Mouse (Mus musculus) forebrain, embryonic 11.5 days (tissue): ENCODE measurements around the gene Rnf31. TPM values are rescaled to one million over a fixed set of nuclear protein-coding genes. Genes with fewer than 3 reads are reported as not detected.

ENCODE experiments used
- ATAC-seq: fragments of 200-750 bp; cut with Nextera tagmentation; replicated peaks from 2 replicates; pipeline ENCODE4 v1.8.0; 2017; ENCODE audit warnings: moderate TSS enrichment; ENCODE audit not compliant: low FRiP score
- DNase-seq: peaks from one replicate; pipeline ENCODE4 v3.0.0-alpha.2; 2017; ENCODE audit warnings: low spot score
- H3K27ac ChIP-seq: fragments of 300-500 bp; sonication (generic); 2 replicates; pipeline ENCODE4 v1.5.1; 2014; ENCODE audit warnings: low read depth, low read length
- H3K27me3 ChIP-seq: fragments of 300-500 bp; sonication (generic); 2 replicates; pipeline ENCODE4 v1.6.1; 2014; ENCODE audit warnings: mild to moderate bottlenecking, low read length, mixed read lengths; ENCODE audit not compliant: control insufficient read depth, insufficient read depth
- H3K36me3 ChIP-seq: fragments of 300-500 bp; sonication (generic); 2 replicates; pipeline ENCODE4 v1.6.1; 2014; ENCODE audit warnings: mild to moderate bottlenecking, low read length, moderate library complexity, mixed read lengths; ENCODE audit not compliant: control insufficient read depth, insufficient read depth
- H3K4me1 ChIP-seq: fragments of 300-500 bp; sonication (generic); replicated peaks from 2 replicates; pipeline ENCODE4 v1.6.1; 2014; ENCODE audit warnings: low read length, mixed read lengths; ENCODE audit not compliant: control insufficient read depth, insufficient read depth
- H3K4me2 ChIP-seq: fragments of 300-500 bp; sonication (generic); 2 replicates; pipeline ENCODE4 v1.6.1; 2014; ENCODE audit warnings: low read depth, mild to moderate bottlenecking, low read length, moderate library complexity, mixed read lengths; ENCODE audit not compliant: severe bottlenecking
- H3K4me3 ChIP-seq: fragments of 300-500 bp; sonication (generic); 2 replicates; pipeline ENCODE4 v1.5.1; 2014; ENCODE audit warnings: low read depth, low read length
- H3K9ac ChIP-seq: fragments of 300-500 bp; sonication (generic); 2 replicates; pipeline ENCODE4 v1.6.1; 2014; ENCODE audit warnings: low read length
- H3K9me3 ChIP-seq: fragments of 300-500 bp; sonication (generic); 2 replicates; pipeline ENCODE4 v1.6.1; 2016; ENCODE audit warnings: low read length, mixed read lengths; ENCODE audit not compliant: control insufficient read depth
- WGBS: fragments of 180-500 bp; shearing (Covaris S2); extraction: QIAGEN DNeasy Blood & Tissue Kit; methylation state at CpG from one replicate; pipeline ENCODE4 v1.1.7; 2014; 5-methylcytosine and 5-hydroxymethylcytosine counted together
- polyA plus RNA-seq: library from polyadenylated mRNA; unstranded; fragments of >200 nt; fragmentation: Nextera tagmentation; extraction: Ambion mirVana; gene quantifications from 2 replicates; pipeline ENCODE4 v1.2.1, GENCODE M21; 2014

The Rnf31 gene
- polyA plus RNA-seq, 1 experiment from 2014 or later: 13.7 TPM

DNA sequence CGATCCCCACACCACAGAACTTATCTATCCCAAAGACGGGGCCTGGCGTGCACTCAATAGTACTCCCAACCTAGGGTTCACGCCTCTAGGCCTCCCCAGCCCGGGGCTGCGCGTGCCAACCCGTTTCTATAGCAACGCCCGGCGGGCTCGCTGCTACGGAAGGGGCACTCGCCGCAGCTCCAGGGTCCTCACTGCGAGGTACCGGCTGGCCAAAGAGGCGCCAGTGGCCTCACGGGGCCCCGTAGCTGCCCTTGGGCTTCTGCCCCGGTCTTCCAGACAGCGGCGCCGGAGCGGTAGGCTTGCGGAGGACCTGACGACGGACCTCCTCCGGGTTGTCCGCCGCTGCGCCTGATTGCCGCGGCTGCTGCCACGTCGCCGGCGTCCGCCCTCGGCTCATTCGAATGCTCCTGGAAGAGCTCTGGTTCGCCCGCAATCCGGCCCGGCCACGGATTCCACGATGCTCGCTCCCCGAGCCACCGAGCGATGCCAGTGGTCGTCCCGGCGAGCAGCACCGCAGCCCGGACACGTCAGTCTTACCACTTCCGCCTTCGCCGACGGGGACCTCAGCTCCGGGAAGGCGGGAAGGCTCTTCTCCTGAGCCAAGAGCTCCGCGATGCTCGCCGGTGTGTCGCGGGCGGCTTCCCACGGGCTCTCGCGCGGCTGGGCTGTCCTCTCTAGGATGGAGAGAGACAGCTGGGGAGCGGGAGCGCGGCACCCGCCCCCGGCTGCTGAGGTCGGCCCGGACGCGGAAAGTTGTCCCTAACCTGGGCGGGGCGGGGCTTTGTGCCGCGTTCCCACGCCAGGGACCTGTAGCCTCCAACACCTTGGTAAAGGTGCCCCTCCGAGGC lies 51.8 kb downstream of the Rnf31 start, which contains the start of gene Tm9sf1:
TSS of gene Tm9sf1 (minus strand) at position 747 of the 848 bp plus-strand sequence.
- H3K4me3 ChIP-seq: peak within 1 kb of the TSS; percentile 66
- peak within 1 kb of the TSS; percentile 81 for H3K4me2 ChIP-seq
- peak within 1 kb of the TSS; percentile 87 for H3K27ac ChIP-seq
- under 1% methylated on average over 81 of the region's 89 CpGs for WGBS
- peaks cover 15% of the 10 kb centered on the region for H3K4me1 ChIP-seq
- H3K9me3 ChIP-seq: no peaks in the 10 kb centered on the region
- H3K27me3 ChIP-seq: no peaks in the 10 kb centered on the region
- ATAC-seq (peak; percentile 90), DNase-seq (peak; percentile 89)
- peaks cover 11% of the 10 kb centered on the region; the same call in 1 of the 2 replicates for H3K36me3 ChIP-seq
- H3K9ac ChIP-seq: peak within 1 kb of the TSS; percentile 95

DNA sequence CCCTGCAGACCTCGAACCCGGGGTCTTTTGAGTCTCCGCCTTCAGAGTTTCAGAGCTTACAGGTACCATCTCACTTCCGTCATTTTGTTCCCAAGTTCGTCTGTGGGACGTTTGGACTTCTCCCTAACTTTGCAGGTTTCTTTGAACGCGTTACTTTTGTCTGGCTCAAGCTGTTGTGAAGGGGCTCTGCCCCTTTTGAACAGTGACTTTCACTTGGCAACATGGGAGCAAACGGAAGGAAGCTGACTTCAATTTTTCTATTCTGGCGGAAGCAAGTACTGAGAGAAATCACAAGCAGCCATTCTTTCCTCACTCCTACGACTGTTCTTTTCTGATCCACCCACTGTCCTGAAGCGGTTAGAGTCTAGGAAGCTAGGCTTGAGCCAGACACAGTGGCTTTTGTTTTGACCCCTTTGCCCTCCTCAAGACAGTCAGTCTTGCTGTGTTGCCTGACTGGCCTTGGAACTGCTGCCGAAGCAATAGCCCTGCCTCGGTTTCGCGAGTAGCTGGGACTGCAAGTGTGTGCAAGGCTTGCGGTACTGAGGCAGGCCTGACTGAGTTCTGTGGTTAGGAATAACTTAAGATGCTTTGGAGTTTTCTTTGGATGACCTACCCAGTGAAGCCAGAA lies 52.9 kb downstream of the Rnf31 start:
- no peak overlapping the region for H3K27ac ChIP-seq
- 34% methylated on average over 17 of the region's 17 CpGs for WGBS
- H3K9ac ChIP-seq: peak overlapping the region; percentile 95
- H3K9me3 ChIP-seq: no peaks in the 10 kb centered on the region
- peak overlapping the region; percentile 66 for H3K4me3 ChIP-seq
- ATAC-seq (no peak), DNase-seq (no peak)
- peaks cover 11% of the 10 kb centered on the region; the same call in 1 of the 2 replicates for H3K36me3 ChIP-seq
- H3K4me2 ChIP-seq: peak overlapping the region; percentile 81
- H3K4me1 ChIP-seq: peaks cover 15% of the 10 kb centered on the region
- no peaks in the 10 kb centered on the region for H3K27me3 ChIP-seq

GRCm38 (mm10) chr14:55649884-55650283 lies 58.4 kb downstream of the Rnf31 start, which contains the start of gene Tssk4:
Gene Tssk4, plus strand, starts transcription at chr14:55650184.
- 93% methylated on average over 2 of the region's 2 CpGs for WGBS
- no peaks in the 10 kb centered on the region for H3K9me3 ChIP-seq
- no peak for ATAC-seq

GRCm38 (mm10) chr14:55651528-55651927 lies 60.0 kb downstream of the Rnf31 start:
- H3K27ac ChIP-seq: no peak overlapping the region

More at GRCm38 (mm10) chr14:55649884-55650283, 58.4 kb downstream of the Rnf31 start, which contains the start of gene Tssk4:
- Histone ChIP-seq H3K4me2 (no peak within 1 kb of the TSS), H3K4me3 (no peak within 1 kb of the TSS), H3K4me1 (peaks cover under 1% of the 10 kb centered on the region; the same call in 1 of the 2 replicates), H3K27ac (no peak within 1 kb of the TSS), H3K9ac (no peak within 1 kb of the TSS), H3K27me3 (no peaks in the 10 kb centered on the region), H3K36me3 (no peaks in the 10 kb centered on the region)
- no peak for DNase-seq

More at GRCm38 (mm10) chr14:55651528-55651927, 60.0 kb downstream of the Rnf31 start:
- H3K4me3 ChIP-seq: no peak overlapping the region
- H3K9ac ChIP-seq: no peak overlapping the region
- H3K27me3 ChIP-seq: no peaks in the 10 kb centered on the region
- WGBS: 92% methylated on average over 7 of the region's 7 CpGs
- no peaks in the 10 kb centered on the region for H3K36me3 ChIP-seq
- no peak for ATAC-seq
- H3K4me1 ChIP-seq: no peaks in the 10 kb centered on the region
- no peaks in the 10 kb centered on the region for H3K9me3 ChIP-seq
- no peak for DNase-seq
- no peak overlapping the region for H3K4me2 ChIP-seq

Other genes starting within 250 kb of the Rnf31 start
- 30.2 and 36.5 TPM in 2 replicates for gene Dhrs4, start 113.0 kb upstream of the Rnf31 start, polyA plus RNA-seq
- gene Carmil3, start 101.1 kb upstream of the Rnf31 start, polyA plus RNA-seq: 13.3 and 14.6 TPM in 2 replicates
- gene Cpne6, start 81.3 kb upstream of the Rnf31 start, polyA plus RNA-seq: 0.21 and 0.28 TPM in 2 replicates
- not detected in 2 replicates for gene Nrl, start 66.7 kb upstream of the Rnf31 start, polyA plus RNA-seq
- 16.2 and 17.8 TPM in 2 replicates for gene Pck2, start 51.4 kb upstream of the Rnf31 start, polyA plus RNA-seq
- 74.2 and 74.6 TPM in 2 replicates for gene Dcaf11, start 31.7 kb upstream of the Rnf31 start, polyA plus RNA-seq
- 0.71 TPM in 1 of 2 replicates, not detected in the other for gene A730061H03Rik, start 31.3 kb upstream of the Rnf31 start, polyA plus RNA-seq
- gene Fitm1, start 16.1 kb upstream of the Rnf31 start, polyA plus RNA-seq: not detected in 2 replicates
- 100 and 105 TPM in 2 replicates for gene Psme1, start 13.6 kb upstream of the Rnf31 start, polyA plus RNA-seq
- gene Emc9, start 6.4 kb upstream of the Rnf31 start, polyA plus RNA-seq: 3.4 and 4.7 TPM in 2 replicates
- gene Psme2, start 595 bp upstream of the Rnf31 start, polyA plus RNA-seq: 178 and 187 TPM in 2 replicates
- gene Irf9, start 11.9 kb downstream of the Rnf31 start, polyA plus RNA-seq: 6.5 and 8.6 TPM in 2 replicates
- 4.8 and 5.5 TPM in 2 replicates for gene Rec8, start 26.3 kb downstream of the Rnf31 start, polyA plus RNA-seq
- 77.2 and 104 TPM in 2 replicates for gene Ipo4, start 44.2 kb downstream of the Rnf31 start, polyA plus RNA-seq
- 3.4 and 4.0 TPM in 2 replicates for gene Gm49378, start 46.2 kb downstream of the Rnf31 start, polyA plus RNA-seq
- 77.1 and 78.4 TPM in 2 replicates for gene Tm9sf1, start 52.1 kb downstream of the Rnf31 start, polyA plus RNA-seq
- gene Tssk4, start 58.5 kb downstream of the Rnf31 start, polyA plus RNA-seq: 0.76 and 0.99 TPM in 2 replicates
- 61.9 and 62.3 TPM in 2 replicates for gene Mdp1, start 68.8 kb downstream of the Rnf31 start, polyA plus RNA-seq
- 59.7 and 62.5 TPM in 2 replicates for gene Gmpr2, start 80.2 kb downstream of the Rnf31 start, polyA plus RNA-seq
- gene Nedd8, start 80.4 kb downstream of the Rnf31 start, polyA plus RNA-seq: 583 and 616 TPM in 2 replicates
- 73.8 and 74.8 TPM in 2 replicates for gene Tinf2, start 90.1 kb downstream of the Rnf31 start, polyA plus RNA-seq
- 0.21 and 1.4 TPM in 2 replicates for gene Tgm1, start 122.2 kb downstream of the Rnf31 start, polyA plus RNA-seq
- gene Rabggta, start 130.6 kb downstream of the Rnf31 start, polyA plus RNA-seq: 23.4 and 27.1 TPM in 2 replicates
- 63.6 and 76.7 TPM in 2 replicates for gene Dhrs1, start 154.0 kb downstream of the Rnf31 start, polyA plus RNA-seq
- gene Nop9, start 154.0 kb downstream of the Rnf31 start, polyA plus RNA-seq: 54.2 and 57.4 TPM in 2 replicates
- gene Cideb, start 166.8 kb downstream of the Rnf31 start, polyA plus RNA-seq: not detected in 2 replicates
- gene Ltb4r2, start 169.7 kb downstream of the Rnf31 start, polyA plus RNA-seq: 0.32 and 0.43 TPM in 2 replicates
- gene Ltb4r1, start 174.3 kb downstream of the Rnf31 start, polyA plus RNA-seq: 0.45 TPM in 1 of 2 replicates, not detected in the other
- 6.1 and 7.2 TPM in 2 replicates for gene Adcy4, start 192.4 kb downstream of the Rnf31 start, polyA plus RNA-seq
- 6.6 and 9.7 TPM in 2 replicates for gene Ripk3, start 197.2 kb downstream of the Rnf31 start, polyA plus RNA-seq
- gene Nfatc4, start 231.4 kb downstream of the Rnf31 start, polyA plus RNA-seq: 30.8 and 32.7 TPM in 2 replicates